Mouse (Mus musculus) ES-Bruce4 (cell line): ENCODE results near the gene Siglece.

Experiments used
- CTCF ChIP-seq: IDR thresholded peaks from one replicate; pipeline ENCODE4 v1.8.1; 2011; ENCODE audit warnings: low read depth, low read length
- POLR2A ChIP-seq: IDR thresholded peaks from one replicate; pipeline ENCODE4 v1.8.1; 2011; ENCODE audit warnings: low read length; ENCODE audit not compliant: insufficient read depth

- no peak for TF ChIP-seq CTCF
- no peak for TF ChIP-seq POLR2A
Measured at GRCm38 (mm10) chr7:43671064-43671808, 11.3 kb upstream of the Siglece start.
